Mouse (Mus musculus) neutrophil, adult 5-6 weeks (primary cell): Measurements from ENCODE around the gene Natd1. TPM values are rescaled to one million over a fixed set of nuclear protein-coding genes. Genes with fewer than 3 reads are reported as not detected.

Experiments
- ATAC-seq: fragments of 151-379, 151-347 bp; 2 replicates; pipeline ENCODE4 v1.8.0; 2017; ENCODE audit warnings: mild to moderate bottlenecking, moderate TSS enrichment; ENCODE audit not compliant: insufficient number of reproducible peaks, poor library complexity, low FRiP score, severe bottlenecking; ENCODE audit errors: extremely low read depth
- total RNA-seq: library from RNA; stranded (forward); fragments of 200-1000 nt; gene quantifications from 2 replicates; pipeline ENCODE4 v1.2.3, GENCODE M21; 2017

Natd1 gene
- total RNA-seq, result 6.4 and 6.5 TPM in 2 replicates

- ATAC-seq, result no peak
Observed at GRCm38 (mm10) chr11:60914491-60914890, at the start of gene Natd1. Natd1 (minus strand) TSS chr11:60914750.

- ATAC-seq, result no peak
Observed at GRCm38 (mm10) chr11:60962709-60963108, 48.2 kb upstream of the Natd1 start.

GRCm38 (mm10) chr11:60961176-60961575 lies 46.6 kb upstream of the Natd1 start:
- ATAC-seq, result no peak

- ATAC-seq, result no peak
Observed at GRCm38 (mm10) chr11:60958948-60959347, 44.4 kb upstream of the Natd1 start.

- ATAC-seq, result no peak
Observed at GRCm38 (mm10) chr11:60955621-60956383, 41.3 kb upstream of the Natd1 start.

- no peak for ATAC-seq
Observed at GRCm38 (mm10) chr11:60954255-60955104, 39.9 kb upstream of the Natd1 start.

GRCm38 (mm10) chr11:60953803-60954202 lies 39.3 kb upstream of the Natd1 start:
- ATAC-seq, result peak; percentile 48; the same call in 1 of the 2 replicates

- no peak for ATAC-seq
Observed at GRCm38 (mm10) chr11:60952986-60953385, 38.4 kb upstream of the Natd1 start.

GRCm38 (mm10) chr11:60952362-60952761 lies 37.8 kb upstream of the Natd1 start:
- no peak for ATAC-seq

GRCm38 (mm10) chr11:60951896-60952295 lies 37.3 kb upstream of the Natd1 start:
- ATAC-seq, result no peak

- ATAC-seq, result no peak
Observed at GRCm38 (mm10) chr11:60945003-60945402, 30.5 kb upstream of the Natd1 start.

GRCm38 (mm10) chr11:60942263-60943015 lies 27.9 kb upstream of the Natd1 start:
- ATAC-seq, result no peak

- ATAC-seq, result no peak
Observed at GRCm38 (mm10) chr11:60941370-60941769, 26.8 kb upstream of the Natd1 start.

GRCm38 (mm10) chr11:60940501-60940900 lies 26.0 kb upstream of the Natd1 start:
- no peak for ATAC-seq

- no peak for ATAC-seq
Observed at GRCm38 (mm10) chr11:60939487-60939886, 24.9 kb upstream of the Natd1 start.

GRCm38 (mm10) chr11:60937611-60938010 lies 23.1 kb upstream of the Natd1 start:
- no peak for ATAC-seq

- ATAC-seq, result no peak
Observed at GRCm38 (mm10) chr11:60935975-60936373, 21.4 kb upstream of the Natd1 start.

- ATAC-seq, result peak; percentile 52
Observed at GRCm38 (mm10) chr11:60935326-60935974, 20.9 kb upstream of the Natd1 start.

GRCm38 (mm10) chr11:60934795-60935194 lies 20.2 kb upstream of the Natd1 start:
- ATAC-seq, result no peak
